Mouse (Mus musculus): ENCODE data around the gene Csnk1g2.

DNA sequence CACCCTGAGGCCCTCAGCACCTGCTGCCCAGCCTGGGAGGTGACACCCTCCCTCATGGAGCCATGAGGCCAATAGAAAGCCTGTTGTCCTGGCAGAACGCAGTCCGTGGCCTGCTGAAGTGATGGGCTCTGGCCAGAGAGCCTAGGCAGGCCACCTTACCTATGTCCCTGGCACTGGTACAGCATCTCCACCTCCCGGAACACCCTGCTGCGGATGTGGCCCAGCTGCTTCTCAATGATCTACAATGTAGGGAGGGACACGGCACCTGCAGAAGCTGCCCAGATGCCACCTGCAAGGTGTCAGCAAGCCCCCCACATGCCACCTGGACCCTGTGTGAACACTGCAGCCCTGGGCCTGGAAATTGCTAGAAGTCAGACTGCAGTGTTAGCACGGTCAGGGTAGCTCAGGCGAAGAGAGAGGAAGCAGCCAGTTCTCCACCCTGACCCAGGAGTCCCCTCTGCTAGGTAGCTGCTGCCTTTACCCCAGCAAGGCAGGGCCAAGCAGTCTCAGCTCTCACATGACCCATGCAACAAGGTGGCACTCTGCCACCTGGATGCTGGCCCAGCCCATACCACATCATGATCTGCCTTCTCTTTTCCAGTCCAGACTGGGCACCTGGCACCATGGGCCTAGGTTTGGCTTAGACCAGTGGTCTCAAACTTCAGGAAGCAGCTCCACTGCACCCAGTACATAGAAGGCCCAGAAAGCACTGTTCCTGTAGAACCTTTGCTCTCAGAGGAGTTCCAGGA lies 47.3 kb downstream of the Csnk1g2 start:
- TF ChIP-seq POLR2A (IDR thresholded peaks at IDR 0.05; ENCODE audit: extremely low read depth, insufficient read depth, low read length) (no peak), CTCF (IDR thresholded peaks at IDR 0.05; ENCODE audit: extremely low read depth, insufficient read depth, low read length) (no peak)

All from cortical plate, adult 2 months (tissue).